ENCODE assay signal across 28 mouse cellular contexts in genomic region chr5:105721267-105721666, GRCm38 (mm10).
"Had no signal": no experiment of that assay in that cellular context is flagged by ENCODE, and none has a peak within 500 bp of the region (broad histone marks: within the 10 kb centered on the region; RNA-seq: fewer than 3 reads in every experiment).

No protein-coding gene starts in this region.

- H3K36me3 ChIP-seq: limb, embryonic 15.5 days; liver, embryonic 15.5 days; lung, embryonic 15.5 days; midbrain, embryonic 15.5 days had no signal

- H3K9me3 ChIP-seq: limb, embryonic 10.5 days; limb, embryonic 12.5 days; limb, embryonic 15.5 days; liver, embryonic 12.5 days; liver, embryonic 13.5 days; liver, embryonic 15.5 days; lung, embryonic 15.5 days; megakaryocyte, embryonic 14.5 days; midbrain, embryonic 10.5 days; midbrain, embryonic 12.5 days; midbrain, embryonic 13.5 days; midbrain, embryonic 15.5 days; neural tube, embryonic 12.5 days had no signal

- DNase-seq: left cerebral cortex, postnatal 4 days; liver; liver, embryonic 13.5 days; liver, postnatal 0 days; lung, adult 18-20 months; lung, adult 2 months; lung, embryonic 14.5 days; lung, postnatal 10 days; lung, postnatal 14 days; lung, postnatal 36 days; lung, postnatal 4 days; midbrain, embryonic 14.5 days had no signal

- H3K27me3 ChIP-seq: limb, embryonic 12.5 days; limb, embryonic 13.5 days; limb, embryonic 15.5 days; liver, embryonic 12.5 days; liver, embryonic 13.5 days; liver, embryonic 15.5 days; lung, embryonic 15.5 days; megakaryocyte, embryonic 14.5 days; midbrain, embryonic 12.5 days; midbrain, embryonic 13.5 days; midbrain, embryonic 15.5 days; neural tube, embryonic 12.5 days had no signal

- H3K9ac ChIP-seq: limb, embryonic 12.5 days; limb, embryonic 13.5 days; limb, embryonic 15.5 days; liver, embryonic 12.5 days; liver, embryonic 13.5 days; liver, embryonic 14.5 days; liver, embryonic 15.5 days; liver, postnatal 0 days; lung, embryonic 14.5 days; lung, embryonic 15.5 days; midbrain, embryonic 12.5 days; midbrain, embryonic 13.5 days; midbrain, embryonic 15.5 days; neural tube, embryonic 12.5 days had no signal

- H3K4me3 ChIP-seq: limb, embryonic 10.5 days; limb, embryonic 12.5 days; limb, embryonic 13.5 days; limb, embryonic 15.5 days; liver, embryonic 12.5 days; liver, embryonic 13.5 days; liver, embryonic 15.5 days; lung, embryonic 15.5 days; megakaryocyte, embryonic 14.5 days; midbrain, embryonic 10.5 days; midbrain, embryonic 12.5 days; midbrain, embryonic 13.5 days; midbrain, embryonic 15.5 days; myocyte; neural tube, embryonic 12.5 days had no signal

- H3K4me1 ChIP-seq: limb, embryonic 10.5 days had no signal

- H3K27ac ChIP-seq: limb, embryonic 10.5 days; limb, embryonic 12.5 days; limb, embryonic 13.5 days; limb, embryonic 15.5 days; liver, embryonic 13.5 days; liver, embryonic 14.5 days; liver, embryonic 15.5 days; lung, embryonic 15.5 days; macrophage; midbrain, embryonic 10.5 days; midbrain, embryonic 12.5 days; midbrain, embryonic 13.5 days; midbrain, embryonic 15.5 days; neural tube, embryonic 12.5 days had no signal
